Mouse (Mus musculus): ENCODE measurements around the gene Slc26a5. TPM values are rescaled to one million over a fixed set of nuclear protein-coding genes. Genes with fewer than 3 reads are reported as not detected.

Slc26a5 gene
- not detected in 2 replicates for total RNA-seq (2014; fragmentation: Nextera tagmentation)
- not detected in 2 replicates for total RNA-seq (2017)

DNA sequence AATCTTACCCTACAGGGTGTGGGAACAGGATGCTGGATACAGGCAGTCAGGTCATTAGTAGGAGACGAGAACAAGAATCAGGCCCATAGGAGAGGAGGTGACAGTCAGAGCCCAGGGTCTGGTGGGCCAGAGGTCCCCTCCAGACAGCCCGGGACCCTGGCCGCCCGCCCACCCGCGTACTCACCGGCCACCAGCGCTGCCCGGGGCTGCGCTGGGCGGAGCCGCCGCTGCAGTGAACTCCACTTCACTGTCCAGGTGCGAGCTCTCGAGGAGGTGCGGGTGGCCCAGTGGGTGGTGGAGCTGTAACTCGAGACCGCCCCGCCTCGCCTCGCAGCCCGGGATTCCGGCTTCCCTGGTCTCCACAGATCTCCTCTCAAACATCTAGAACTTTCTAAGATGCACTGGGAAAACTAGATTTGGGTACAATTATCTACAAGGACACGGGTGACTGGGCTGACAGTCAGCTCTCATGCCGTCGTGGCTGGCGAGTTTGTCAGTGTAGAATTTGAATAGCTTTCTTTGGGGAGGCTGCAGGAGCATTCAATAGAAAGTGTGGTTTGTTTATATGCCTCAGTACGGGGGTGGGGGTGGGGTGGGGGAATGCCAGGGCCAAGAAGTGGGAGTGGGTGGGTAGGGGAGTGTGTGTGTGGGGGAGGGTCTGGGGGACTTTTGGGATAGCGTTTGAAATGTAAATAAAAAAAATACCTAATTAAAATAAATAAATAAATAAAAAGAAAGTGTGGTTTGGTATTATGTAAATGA is at the start of gene Slc26a5:
TSS of gene Slc26a5 (minus strand) at position 259 of the 762 bp plus-strand sequence.
- no peak for ATAC-seq (replicated peaks; ENCODE audit: poor library complexity, severe bottlenecking)

GRCm38 (mm10) chr5:21914776-21915175 is 49.4 kb upstream of the Slc26a5 start:
- ATAC-seq (replicated peaks; ENCODE audit: poor library complexity, severe bottlenecking) = no peak

DNA sequence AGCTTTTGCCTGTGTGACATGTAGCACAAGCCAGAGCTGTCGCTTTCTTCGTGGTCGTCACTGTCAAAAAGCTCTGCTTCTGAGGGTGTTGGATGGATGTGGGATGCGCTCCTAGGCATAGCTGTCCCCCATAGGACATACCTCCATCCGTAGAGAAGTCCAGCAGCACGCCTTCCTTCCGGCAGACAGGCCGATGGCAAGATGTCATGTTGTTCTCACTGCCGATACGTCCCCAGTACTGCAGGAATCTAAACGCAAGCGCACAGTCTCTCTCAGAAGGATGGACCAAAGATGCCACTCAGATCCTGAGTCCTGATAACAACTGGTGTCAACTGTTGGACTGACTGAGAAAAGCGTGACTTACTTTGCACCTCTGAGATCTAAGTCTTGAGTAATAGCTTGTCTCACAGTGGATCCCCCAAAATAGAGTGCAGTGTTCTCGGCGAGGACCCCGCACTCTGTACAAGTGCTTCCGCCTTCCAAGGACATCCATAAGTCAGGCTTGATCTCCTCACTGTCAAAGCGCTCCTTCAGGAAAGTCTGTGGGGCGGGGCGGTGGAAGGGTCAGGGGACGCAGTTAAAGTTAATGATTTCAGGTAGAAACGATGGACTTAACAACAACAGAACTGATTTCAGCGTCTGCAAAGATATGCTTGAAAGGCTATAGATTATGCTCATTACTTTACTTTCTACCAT is 47.6 kb upstream of the Slc26a5 start:
- no peak for ATAC-seq (replicated peaks; ENCODE audit: poor library complexity, severe bottlenecking)

- ATAC-seq (replicated peaks; ENCODE audit: poor library complexity, severe bottlenecking) = no peak
Measured at GRCm38 (mm10) chr5:21910726-21911125, 45.3 kb upstream of the Slc26a5 start.

GRCm38 (mm10) chr5:21909713-21910112 is 44.3 kb upstream of the Slc26a5 start:
- no peak for ATAC-seq (replicated peaks; ENCODE audit: poor library complexity, severe bottlenecking)

GRCm38 (mm10) chr5:21901411-21901810 is 36.0 kb upstream of the Slc26a5 start:
- no peak for ATAC-seq (replicated peaks; ENCODE audit: poor library complexity, severe bottlenecking)

- ATAC-seq (replicated peaks; ENCODE audit: poor library complexity, severe bottlenecking) = no peak
Measured at GRCm38 (mm10) chr5:21900891-21901290, 35.5 kb upstream of the Slc26a5 start.

GRCm38 (mm10) chr5:21898875-21899274 is 33.5 kb upstream of the Slc26a5 start:
- ATAC-seq (replicated peaks; ENCODE audit: poor library complexity, severe bottlenecking) = no peak

DNA sequence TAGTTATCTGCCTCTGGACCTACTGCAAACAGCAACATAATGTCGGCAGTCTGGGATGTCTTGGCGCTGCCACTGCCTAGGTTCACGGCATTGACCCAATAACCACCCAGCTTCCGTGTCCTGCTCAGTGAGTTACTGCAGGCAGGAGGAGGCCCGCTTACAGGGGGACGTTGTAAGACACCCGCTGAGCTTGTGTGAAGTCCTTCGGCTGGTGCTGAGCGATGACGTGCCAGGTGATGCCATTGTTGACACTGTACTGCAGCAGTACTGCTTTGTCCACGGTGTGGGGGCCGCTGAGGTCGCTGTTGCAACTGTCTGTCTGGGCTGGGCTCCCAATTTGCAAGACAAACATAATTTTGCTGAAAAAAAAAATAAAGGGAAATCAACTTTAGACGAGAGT is 31.2 kb upstream of the Slc26a5 start:
- ATAC-seq (replicated peaks; ENCODE audit: poor library complexity, severe bottlenecking) = no peak

DNA sequence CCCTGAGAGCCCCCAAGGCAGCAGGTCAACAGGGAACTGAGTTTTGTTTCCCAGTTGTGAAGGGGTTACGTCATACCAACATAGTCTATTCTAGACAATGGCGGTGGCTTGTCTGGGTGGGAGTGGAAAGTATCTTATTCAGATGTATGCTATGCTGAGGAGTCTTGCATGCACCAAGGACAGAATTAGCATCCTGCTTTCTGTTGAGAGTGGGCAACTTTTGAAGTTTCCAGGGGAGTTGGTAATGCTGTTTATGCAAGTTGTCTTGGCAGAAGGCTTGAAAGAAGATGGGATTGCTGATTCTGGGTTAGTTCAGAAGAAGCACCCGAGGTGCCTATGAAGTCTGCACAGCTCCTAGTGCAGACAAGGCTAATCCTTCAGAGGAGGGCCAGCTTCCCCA is 28.8 kb upstream of the Slc26a5 start:
- ATAC-seq (replicated peaks; ENCODE audit: poor library complexity, severe bottlenecking) = no peak

DNA sequence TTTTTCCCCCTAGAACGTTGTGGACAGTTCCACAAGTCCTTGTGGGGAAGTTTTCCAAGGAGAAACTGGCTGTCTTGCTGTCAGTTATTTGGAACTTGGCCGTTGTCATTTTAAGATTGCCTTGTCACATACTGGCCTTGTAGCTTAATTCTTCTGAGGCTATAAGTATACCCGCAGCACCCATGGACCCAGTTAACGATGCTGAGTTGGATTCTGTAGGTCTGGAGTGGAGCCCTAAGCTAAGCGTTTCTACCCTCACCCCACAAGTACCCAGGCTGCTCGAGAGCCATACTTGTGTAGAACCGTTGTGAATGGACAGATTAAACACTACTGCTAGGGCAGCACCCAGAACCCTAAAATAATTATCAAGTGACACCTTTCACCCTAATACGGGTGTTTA is 1.3 kb upstream of the Slc26a5 start:
- ATAC-seq (replicated peaks; ENCODE audit: poor library complexity, severe bottlenecking) = no peak

DNA sequence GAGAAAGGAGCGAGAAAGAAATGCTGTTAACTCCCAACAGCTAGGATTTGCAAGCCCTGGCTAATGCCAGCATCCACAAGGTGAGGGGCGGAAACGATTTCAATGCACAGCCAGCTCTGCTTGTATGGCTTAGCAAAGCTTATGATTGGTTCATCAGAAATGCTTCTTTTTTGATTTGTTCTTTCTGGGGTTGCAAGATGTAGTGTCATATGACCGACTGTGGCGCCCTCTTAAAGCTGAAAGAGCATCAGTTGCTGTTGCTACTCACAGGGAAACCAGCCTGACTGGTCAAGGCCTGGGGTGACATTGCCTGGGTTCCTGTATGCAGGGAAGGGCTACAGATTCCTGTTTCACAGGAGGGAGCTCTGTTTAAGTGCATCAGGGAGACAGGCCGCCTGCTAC is 908 bp upstream of the Slc26a5 start:
- ATAC-seq (replicated peaks; ENCODE audit: poor library complexity, severe bottlenecking) = no peak

- ATAC-seq (replicated peaks; ENCODE audit: poor library complexity, severe bottlenecking) = no peak
Measured at GRCm38 (mm10) chr5:21858653-21859052, 6.8 kb downstream of the Slc26a5 start.

GRCm38 (mm10) chr5:21851679-21852340 is 13.6 kb downstream of the Slc26a5 start:
- ATAC-seq (replicated peaks; ENCODE audit: poor library complexity, severe bottlenecking) = no peak

DNA sequence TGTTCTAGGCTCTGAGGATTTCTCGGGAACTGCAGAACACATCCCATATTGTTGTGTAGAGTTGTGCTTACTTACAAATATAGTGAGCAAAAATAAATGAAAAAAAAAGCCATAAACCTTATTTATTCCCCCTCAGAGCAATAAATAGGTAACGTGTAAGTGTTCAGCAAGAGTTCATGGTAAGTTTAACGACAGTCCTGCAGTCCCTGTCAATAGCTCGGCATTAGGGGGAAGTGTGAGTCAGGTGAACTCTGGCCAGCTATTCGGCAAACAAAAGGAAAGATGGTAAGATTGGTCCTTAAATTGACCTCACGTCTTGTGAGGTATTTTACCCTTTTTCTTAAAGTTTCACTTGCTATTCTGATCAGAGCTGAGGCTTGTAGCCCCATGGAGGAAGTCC is 18.0 kb downstream of the Slc26a5 start:
- ATAC-seq (replicated peaks; ENCODE audit: poor library complexity, severe bottlenecking) = no peak

- ATAC-seq (replicated peaks; ENCODE audit: poor library complexity, severe bottlenecking) = no peak
Measured at GRCm38 (mm10) chr5:21846616-21847290, 18.7 kb downstream of the Slc26a5 start.

- ATAC-seq (replicated peaks; ENCODE audit: poor library complexity, severe bottlenecking) = no peak
Measured at GRCm38 (mm10) chr5:21844676-21845075, 20.7 kb downstream of the Slc26a5 start.

DNA sequence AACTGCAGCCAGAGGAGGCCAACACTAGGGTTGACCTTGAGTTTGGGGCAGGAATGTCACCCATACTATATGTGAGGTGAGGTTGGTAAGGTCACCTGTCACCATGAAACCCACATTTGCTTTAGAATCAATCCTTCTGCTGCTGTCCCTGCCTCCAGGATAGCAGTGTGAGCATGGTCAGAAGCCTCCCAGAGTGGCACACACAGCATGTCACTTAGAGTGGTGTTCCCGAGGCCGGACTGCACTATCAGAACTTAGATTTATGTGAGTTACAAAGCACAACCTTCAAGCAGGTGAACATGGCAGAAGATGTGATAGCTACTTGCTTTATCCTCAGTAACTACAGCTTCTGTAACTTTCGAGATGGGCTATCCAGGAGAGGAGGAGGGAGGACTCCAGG is 33.6 kb downstream of the Slc26a5 start:
- no peak for ATAC-seq (replicated peaks; ENCODE audit: poor library complexity, severe bottlenecking)

DNA sequence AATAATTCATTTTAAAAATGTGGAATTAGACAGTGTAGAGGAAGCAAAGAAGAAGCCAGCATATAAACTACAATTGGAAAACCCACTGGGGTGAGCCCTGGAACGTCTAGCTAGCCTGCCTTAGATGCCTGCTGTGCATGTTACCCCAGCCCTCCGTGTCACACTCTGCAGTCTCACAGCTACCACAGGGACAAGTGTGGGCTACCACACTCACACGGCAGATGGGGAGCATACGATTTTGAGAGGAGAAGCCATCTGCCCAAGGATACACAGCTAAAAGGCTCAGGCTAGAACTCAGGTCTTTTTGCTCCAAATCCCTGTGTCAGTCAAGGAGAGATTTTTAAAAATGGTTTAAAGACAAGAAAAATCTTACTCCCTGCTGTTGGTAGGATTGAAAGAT is 36.5 kb downstream of the Slc26a5 start:
- no peak for ATAC-seq (replicated peaks; ENCODE audit: poor library complexity, severe bottlenecking)

DNA sequence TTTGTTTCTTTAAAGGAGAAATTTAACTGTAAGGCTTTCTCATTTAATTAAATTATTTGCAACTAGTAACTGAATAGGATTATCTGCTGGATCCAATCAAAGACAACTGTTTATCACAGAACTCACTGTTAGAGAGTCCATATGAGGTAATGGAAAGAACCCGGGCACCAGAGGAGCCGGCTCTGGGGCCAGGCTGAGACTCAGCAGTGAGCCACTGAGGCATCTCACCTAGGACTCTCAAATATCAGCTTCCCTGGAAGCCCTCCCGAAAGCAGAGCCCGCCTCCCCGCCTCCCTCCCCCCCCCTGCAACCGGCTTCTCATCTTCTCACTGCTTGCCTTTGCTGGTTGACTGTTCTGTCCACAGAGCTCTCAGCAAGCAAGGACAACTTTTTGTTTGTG is 37.8 kb downstream of the Slc26a5 start:
- no peak for ATAC-seq (replicated peaks; ENCODE audit: poor library complexity, severe bottlenecking)

DNA sequence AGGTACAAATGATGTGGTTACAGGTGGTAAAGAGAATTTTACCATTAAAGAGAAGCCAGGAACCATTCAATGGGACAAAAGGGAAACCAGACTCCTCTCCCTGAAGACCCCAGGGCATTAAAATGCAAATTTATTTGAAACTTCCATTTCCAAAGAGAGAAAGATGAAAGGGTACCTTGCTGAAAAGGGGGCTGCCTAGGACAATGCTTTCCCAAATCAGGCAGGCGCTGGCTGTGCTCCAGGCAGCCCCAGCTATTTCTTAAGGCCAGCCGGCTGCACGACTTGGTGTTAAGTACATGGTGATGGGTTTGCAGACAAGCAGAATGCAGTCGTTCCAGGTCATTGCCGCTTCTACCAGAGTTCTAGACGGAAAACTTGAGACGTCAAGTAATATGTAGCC is 39.0 kb downstream of the Slc26a5 start:
- ATAC-seq (replicated peaks; ENCODE audit: poor library complexity, severe bottlenecking) = no peak

Measured in granulocyte monocyte progenitor cell, adult 5-6 weeks (primary cell).